Mouse (Mus musculus) ES-Bruce4 (cell line): ENCODE measurements at regions not wholly inside any gene's neighbourhood (a gene's known extent, or its start where the extent isn't known, plus 50 kb on each side); places are given as distances from the start of the nearest gene placed in this dataset.
"Not testable (repeated sequence)": the region's sequence is repeated elsewhere in the genome, so short reads cannot be mapped to it uniquely, and the experiment has no call there.

Experiments used
- H3K27ac ChIP-seq: 2 replicates; pipeline ENCODE4 v1.5.1; 2012; ENCODE audit warnings: low read length, inconsistent platforms; ENCODE audit not compliant: insufficient read depth
- H3K27me3 ChIP-seq: 2 replicates; pipeline ENCODE4 v1.6.1; 2012; ENCODE audit warnings: mild to moderate bottlenecking, low read length, inconsistent platforms; ENCODE audit not compliant: control insufficient read depth, poor library complexity, insufficient read depth, severe bottlenecking
- H3K36me3 ChIP-seq: 2 replicates; pipeline ENCODE4 v1.6.1; 2012; ENCODE audit warnings: inconsistent platforms, mild to moderate bottlenecking, low read length, moderate library complexity; ENCODE audit not compliant: control insufficient read depth, poor library complexity, insufficient read depth, severe bottlenecking
- H3K4me1 ChIP-seq: one replicate; pipeline ENCODE4 v1.8.1; 2011; ENCODE audit warnings: low read length; ENCODE audit not compliant: control insufficient read depth, insufficient read depth
- H3K4me3 ChIP-seq: 2 replicates; pipeline ENCODE4 v1.5.1; 2011; ENCODE audit warnings: low read depth, mild to moderate bottlenecking, low read length
- H3K9ac ChIP-seq: 2 replicates; pipeline ENCODE4 v1.6.1; 2012; ENCODE audit warnings: low read depth, mild to moderate bottlenecking, inconsistent platforms; ENCODE audit not compliant: poor library complexity, severe bottlenecking
- H3K9me3 ChIP-seq: replicated peaks from 2 replicates; pipeline ENCODE4 v1.6.1; 2012; ENCODE audit warnings: mild to moderate bottlenecking, low read length, inconsistent platforms; ENCODE audit not compliant: control insufficient read depth, poor library complexity, insufficient read depth, severe bottlenecking
- CTCF ChIP-seq: IDR thresholded peaks from one replicate; pipeline ENCODE4 v1.8.1; 2011; ENCODE audit warnings: low read depth, low read length
- EP300 ChIP-seq: IDR thresholded peaks from 2 replicates; pipeline ENCODE4 v1.6.1; 2011; ENCODE audit warnings: low read depth, low read length; ENCODE audit not compliant: insufficient read depth
- POLR2A ChIP-seq: IDR thresholded peaks from one replicate; pipeline ENCODE4 v1.8.1; 2011; ENCODE audit warnings: low read length; ENCODE audit not compliant: insufficient read depth

- Histone ChIP-seq H3K4me3 (no peak overlapping the region), H3K27me3 (no peaks in the 10 kb centered on the region), H3K9ac (no peak overlapping the region), H3K9me3 (no peaks in the 10 kb centered on the region), H3K36me3 (no peaks in the 10 kb centered on the region), H3K27ac (no peak overlapping the region), H3K4me1 (no peaks in the 10 kb centered on the region)
- TF ChIP-seq CTCF (no peak), POLR2A (no peak), EP300 (no peak)
These were observed 181.8 kb downstream of the Nova1 start for GRCm38 (mm10) chr12:46636888-46637287.

- no peak overlapping the region for H3K27ac ChIP-seq
These were observed 183.5 kb downstream of the Nova1 start for GRCm38 (mm10) chr12:46635125-46635772.

GRCm38 (mm10) chr12:46634771-46635124 is 184.0 kb downstream of the Nova1 start:
- Histone ChIP-seq H3K9me3 (no peaks in the 10 kb centered on the region), H3K4me1 (no peaks in the 10 kb centered on the region), H3K27me3 (no peaks in the 10 kb centered on the region), H3K36me3 (no peaks in the 10 kb centered on the region), H3K9ac (no peak overlapping the region), H3K27ac (no peak overlapping the region), H3K4me3 (no peak overlapping the region)
- TF ChIP-seq POLR2A (no peak), CTCF (no peak), EP300 (no peak)

More at GRCm38 (mm10) chr12:46635125-46635772, 183.5 kb downstream of the Nova1 start:
- Histone ChIP-seq H3K27me3 (no peaks in the 10 kb centered on the region), H3K4me3 (no peak overlapping the region), H3K36me3 (no peaks in the 10 kb centered on the region), H3K9me3 (no peaks in the 10 kb centered on the region), H3K4me1 (no peaks in the 10 kb centered on the region), H3K9ac (no peak overlapping the region)
- TF ChIP-seq POLR2A (no peak), EP300 (no peak), CTCF (no peak)

DNA sequence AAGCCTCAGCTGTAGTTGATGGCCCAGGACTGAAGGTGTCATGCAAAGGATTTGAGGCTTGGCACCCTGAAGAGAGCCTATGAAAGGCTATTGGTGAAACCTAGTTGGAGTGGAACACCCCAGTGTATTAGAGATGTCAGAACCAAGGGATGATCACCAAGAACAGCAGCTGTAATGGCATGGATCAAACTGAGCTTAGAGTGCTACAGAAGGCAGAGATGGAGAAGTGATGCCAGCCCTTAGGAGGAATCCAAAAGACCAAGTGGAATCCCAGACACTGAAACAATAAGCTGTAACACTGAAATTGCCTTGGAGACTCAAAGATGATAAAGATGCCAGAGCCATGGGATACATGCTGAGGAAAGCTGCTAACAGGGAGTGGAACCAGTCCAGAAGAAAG is 186.3 kb downstream of the Nova1 start:
- H3K9me3 ChIP-seq, H3K27me3 ChIP-seq, H3K4me1 ChIP-seq, H3K36me3 ChIP-seq, H3K4me3 ChIP-seq, H3K27ac ChIP-seq, H3K9ac ChIP-seq: not testable (repeated sequence)

- Histone ChIP-seq H3K9ac (no peak overlapping the region), H3K27ac (no peak overlapping the region), H3K9me3 (no peaks in the 10 kb centered on the region; the same call in 1 of the 2 replicates), H3K36me3 (no peaks in the 10 kb centered on the region), H3K4me3 (no peak overlapping the region), H3K27me3 (no peaks in the 10 kb centered on the region), H3K4me1 (no peaks in the 10 kb centered on the region)
- TF ChIP-seq CTCF (no peak), POLR2A (no peak), EP300 (no peak)
These were observed 191.4 kb downstream of the Nova1 start for GRCm38 (mm10) chr12:46627320-46627719.

- no peaks in the 10 kb centered on the region for H3K27me3 ChIP-seq
- H3K36me3 ChIP-seq: no peaks in the 10 kb centered on the region
- H3K4me1 ChIP-seq: no peaks in the 10 kb centered on the region
- no peak overlapping the region for H3K27ac ChIP-seq
- H3K9me3 ChIP-seq: no peaks in the 10 kb centered on the region
- H3K4me3 ChIP-seq: no peak overlapping the region
- no peak for TF ChIP-seq POLR2A
- no peak for TF ChIP-seq CTCF
- TF ChIP-seq EP300: no peak
- H3K9ac ChIP-seq: no peak overlapping the region
These were observed 207.3 kb downstream of the Nova1 start for GRCm38 (mm10) chr12:46611439-46611838.
